Mouse (Mus musculus): ENCODE measurements around the gene Mb.

Mb gene

GRCm38 (mm10) chr15:77050570-77050969 is at the start of gene Mb:
Mb (minus strand) TSS chr15:77050670.
- DNase-seq, result no peak

- no peak for DNase-seq
Observed at GRCm38 (mm10) chr15:77099756-77100155, 49.3 kb upstream of the Mb start.

- no peak for DNase-seq
Observed at GRCm38 (mm10) chr15:77097358-77097757, 46.9 kb upstream of the Mb start.

GRCm38 (mm10) chr15:77095216-77095615 is 44.7 kb upstream of the Mb start:
- no peak for DNase-seq

GRCm38 (mm10) chr15:77094431-77094830 is 44.0 kb upstream of the Mb start:
- no peak for DNase-seq

- no peak for DNase-seq
Observed at GRCm38 (mm10) chr15:77091394-77091793, 40.9 kb upstream of the Mb start.

GRCm38 (mm10) chr15:77090531-77090930 is 40.1 kb upstream of the Mb start:
- DNase-seq, result no peak

- DNase-seq, result no peak
Observed at GRCm38 (mm10) chr15:77089249-77089648, 38.8 kb upstream of the Mb start.

GRCm38 (mm10) chr15:77086488-77086887 is 36.0 kb upstream of the Mb start:
- DNase-seq, result no peak

GRCm38 (mm10) chr15:77085818-77086217 is 35.3 kb upstream of the Mb start:
- DNase-seq, result no peak

- DNase-seq, result peak; percentile 30
Observed at GRCm38 (mm10) chr15:77081454-77081853, 31.0 kb upstream of the Mb start.

GRCm38 (mm10) chr15:77080684-77081254 is 30.3 kb upstream of the Mb start:
- no peak for DNase-seq

GRCm38 (mm10) chr15:77079890-77080361 is 29.5 kb upstream of the Mb start:
- DNase-seq, result no peak

GRCm38 (mm10) chr15:77079256-77079822 is 28.9 kb upstream of the Mb start:
- no peak for DNase-seq

- no peak for DNase-seq
Observed at GRCm38 (mm10) chr15:77078786-77079185, 28.3 kb upstream of the Mb start.

GRCm38 (mm10) chr15:77077906-77078305 is 27.4 kb upstream of the Mb start:
- no peak for DNase-seq

- DNase-seq, result no peak
Observed at GRCm38 (mm10) chr15:77076523-77076922, 26.1 kb upstream of the Mb start.

GRCm38 (mm10) chr15:77072556-77073163 is 22.2 kb upstream of the Mb start:
- no peak for DNase-seq

GRCm38 (mm10) chr15:77071501-77071900 is 21.0 kb upstream of the Mb start:
- no peak for DNase-seq

GRCm38 (mm10) chr15:77070745-77071268 is 20.3 kb upstream of the Mb start:
- DNase-seq, result no peak

GRCm38 (mm10) chr15:77069019-77069418 is 18.5 kb upstream of the Mb start:
- DNase-seq, result no peak

- DNase-seq, result peak; percentile 23
Observed at GRCm38 (mm10) chr15:77068439-77068861, 18.0 kb upstream of the Mb start.

GRCm38 (mm10) chr15:77066233-77066632 is 15.8 kb upstream of the Mb start:
- no peak for DNase-seq

- DNase-seq, result no peak
Observed at GRCm38 (mm10) chr15:77065259-77065852, 14.9 kb upstream of the Mb start.

Data from cerebellum, adult 9-10 months (tissue).